In genomic region chr14:93169201-93169600, GRCm38 (mm10) we compare ENCODE assay signal across 20 mouse cellular contexts.
DNase-seq lines count a peak whose midpoint lies in the region; ATAC-seq lines count a peak whose summit lies in the region.
"Had no signal": no experiment of that assay in that cellular context is flagged by ENCODE, and none has a peak within 500 bp of the region (broad histone marks: within the 10 kb centered on the region; RNA-seq: fewer than 3 reads in every experiment).

No protein-coding gene starts in this region.

- H3K36me3 ChIP-seq in forebrain, embryonic 15.5 days = no peaks in the 10 kb centered on the region
- no peaks in the 10 kb centered on the region for H3K36me3 ChIP-seq in forebrain, embryonic 10.5 days (replicated peaks)
- H3K36me3 ChIP-seq in midbrain, embryonic 14.5 days (ENCODE audit: control insufficient read depth, insufficient read depth, low read length) = no peaks in the 10 kb centered on the region
- H3K36me3 ChIP-seq in midbrain, embryonic 15.5 days (replicated peaks) = no peaks in the 10 kb centered on the region
- H3K36me3 ChIP-seq in neural tube, embryonic 15.5 days = no peaks in the 10 kb centered on the region
- H3K36me3 ChIP-seq: heart, embryonic 10.5 days; midbrain, embryonic 12.5 days had no signal

- no peak overlapping the region for H3K4me2 ChIP-seq in forebrain, embryonic 15.5 days (replicated peaks)
- H3K4me2 ChIP-seq in midbrain, embryonic 14.5 days (ENCODE audit: low read length) = no peak overlapping the region
- no peak overlapping the region for H3K4me2 ChIP-seq in midbrain, embryonic 15.5 days
- no peak overlapping the region for H3K4me2 ChIP-seq in neural tube, embryonic 15.5 days
- H3K4me2 ChIP-seq: midbrain, embryonic 12.5 days had no signal

- DNase-seq in adrenal gland, postnatal 10 days = peak; percentile 42
- DNase-seq in adrenal gland, postnatal 4 days (ENCODE audit: low spot score in 2 of 2) = no peak
- no peak for DNase-seq in forebrain, embryonic 10.5 days (ENCODE audit: extremely low spot score, low spot score)
- peak; percentile 48 for DNase-seq in midbrain, embryonic 14.5 days
- no peak for DNase-seq in heart, postnatal 14 days
- DNase-seq: gastrocnemius, postnatal 14 days; kidney, postnatal 10 days; liver; lung, adult 2 months; lung, postnatal 4 days; right cerebral cortex, adult 18-20 months; spleen, adult 18-20 months; thymus, postnatal 14 days had no signal

- no peaks in the 10 kb centered on the region for H3K9me3 ChIP-seq in forebrain, embryonic 15.5 days
- no peaks in the 10 kb centered on the region for H3K9me3 ChIP-seq in forebrain, embryonic 10.5 days
- no peaks in the 10 kb centered on the region for H3K9me3 ChIP-seq in midbrain, embryonic 14.5 days (ENCODE audit: control insufficient read depth, low read length)
- no peaks in the 10 kb centered on the region for H3K9me3 ChIP-seq in midbrain, embryonic 15.5 days
- H3K9me3 ChIP-seq in neural tube, embryonic 15.5 days (replicated peaks) = no peaks in the 10 kb centered on the region
- H3K9me3 ChIP-seq: heart, embryonic 10.5 days; midbrain, embryonic 12.5 days had no signal

- H3K4me1 ChIP-seq in forebrain, embryonic 15.5 days = no peaks in the 10 kb centered on the region
- H3K4me1 ChIP-seq in forebrain, embryonic 10.5 days = 0 out of 2 replicates have a peak, but pooled peaks cover 5% of the 10 kb centered on the region
- no peaks in the 10 kb centered on the region for H3K4me1 ChIP-seq in midbrain, embryonic 14.5 days (ENCODE audit: control insufficient read depth, insufficient read depth, low read length)
- no peaks in the 10 kb centered on the region for H3K4me1 ChIP-seq in midbrain, embryonic 15.5 days
- no peaks in the 10 kb centered on the region for H3K4me1 ChIP-seq in neural tube, embryonic 15.5 days
- H3K4me1 ChIP-seq: heart, embryonic 10.5 days; midbrain, embryonic 12.5 days had no signal

- intact Hi-C loops in heart, postnatal 14 days (cut with DNase I) = no loop called here

- 0 out of 2 replicates have a peak, but pooled peaks have one; percentile 16 for ATAC-seq in forebrain, embryonic 15.5 days (replicated peaks)
- no peak for ATAC-seq in midbrain, embryonic 14.5 days (ENCODE audit: low FRiP score, low TSS enrichment)
- no peak; the same call in 1 of the 2 replicates for ATAC-seq in midbrain, embryonic 15.5 days (replicated peaks)
- ATAC-seq in neural tube, embryonic 15.5 days (ENCODE audit: low FRiP score) = peak; percentile 77
- ATAC-seq: activated CD4-positive, CD25-positive, alpha-beta regulatory T cell, adult 4 months; intestine, postnatal 0 days had no signal

- H3K27me3 ChIP-seq in forebrain, embryonic 15.5 days = no peaks in the 10 kb centered on the region
- no peaks in the 10 kb centered on the region for H3K27me3 ChIP-seq in forebrain, embryonic 10.5 days (ENCODE audit: poor library complexity, severe bottlenecking)
- no peaks in the 10 kb centered on the region for H3K27me3 ChIP-seq in midbrain, embryonic 14.5 days (ENCODE audit: control insufficient read depth, insufficient read depth, low read length)
- no peaks in the 10 kb centered on the region for H3K27me3 ChIP-seq in midbrain, embryonic 15.5 days (replicated peaks)
- H3K27me3 ChIP-seq in neural tube, embryonic 15.5 days (replicated peaks) = no peaks in the 10 kb centered on the region
- H3K27me3 ChIP-seq: midbrain, embryonic 12.5 days had no signal

- H3K4me3 ChIP-seq in forebrain, embryonic 15.5 days = no peak overlapping the region
- no peak overlapping the region for H3K4me3 ChIP-seq in forebrain, embryonic 10.5 days
- H3K4me3 ChIP-seq in midbrain, embryonic 14.5 days (replicated peaks; ENCODE audit: low read depth, low read length) = no peak overlapping the region
- no peak overlapping the region for H3K4me3 ChIP-seq in midbrain, embryonic 15.5 days
- no peak overlapping the region for H3K4me3 ChIP-seq in neural tube, embryonic 15.5 days (replicated peaks)
- H3K4me3 ChIP-seq: heart, embryonic 10.5 days; midbrain, embryonic 12.5 days had no signal

- H3K27ac ChIP-seq in forebrain, embryonic 15.5 days (replicated peaks) = no peak overlapping the region
- H3K27ac ChIP-seq in forebrain, embryonic 10.5 days = no peak overlapping the region
- no peak overlapping the region for H3K27ac ChIP-seq in midbrain, embryonic 14.5 days (replicated peaks; ENCODE audit: low read depth, low read length)
- H3K27ac ChIP-seq in midbrain, embryonic 15.5 days = no peak overlapping the region
- no peak overlapping the region for H3K27ac ChIP-seq in neural tube, embryonic 15.5 days (replicated peaks)
- H3K27ac ChIP-seq: heart, embryonic 10.5 days; midbrain, embryonic 12.5 days had no signal

- no peak overlapping the region for H3K9ac ChIP-seq in forebrain, embryonic 15.5 days (replicated peaks)
- H3K9ac ChIP-seq in midbrain, embryonic 14.5 days (replicated peaks; ENCODE audit: low read length) = no peak overlapping the region
- H3K9ac ChIP-seq in midbrain, embryonic 15.5 days = no peak overlapping the region
- no peak overlapping the region for H3K9ac ChIP-seq in neural tube, embryonic 15.5 days (replicated peaks)
- H3K9ac ChIP-seq: midbrain, embryonic 12.5 days had no signal

Comparison
In these comparisons a context has a peak if more than half of its experiments do, and no peak if none do; other contexts are left out.
1. DNase-seq: peak in adrenal gland, postnatal 10 days (single experiment) and midbrain, embryonic 14.5 days (single experiment); none in adrenal gland, postnatal 4 days (0 of 2), forebrain, embryonic 10.5 days (single experiment) and heart, postnatal 14 days (0 of 2).
2. ATAC-seq: peak in forebrain, embryonic 15.5 days (single experiment) and neural tube, embryonic 15.5 days (single experiment); none in midbrain, embryonic 14.5 days (single experiment) and midbrain, embryonic 15.5 days (single experiment).